Mouse (Mus musculus) gastrocnemius, postnatal 36 days (tissue): ENCODE results near the gene Xrcc3. TPM values are rescaled to one million over a fixed set of nuclear protein-coding genes. Genes with fewer than 3 reads are reported as not detected.

Experiments
- DNase-seq, 2 experiments: peaks; one replicate each; pipeline ENCODE4 v3.0.0; 2022
- intact Hi-C: fragments of 180-260 bp; cut with DNase I; formaldehyde crosslinking; loops from one replicate; pipeline ENCODE4 v1.15.1; 2025
- total RNA-seq, 2 experiments: library from RNA; stranded (reverse); gene quantifications; 2 replicates each; pipeline ENCODE4 v1.2.3; 2021

The Xrcc3 gene
- total RNA-seq, 2 experiments from 2014 or later = 0.43 to 0.47 TPM

DNA sequence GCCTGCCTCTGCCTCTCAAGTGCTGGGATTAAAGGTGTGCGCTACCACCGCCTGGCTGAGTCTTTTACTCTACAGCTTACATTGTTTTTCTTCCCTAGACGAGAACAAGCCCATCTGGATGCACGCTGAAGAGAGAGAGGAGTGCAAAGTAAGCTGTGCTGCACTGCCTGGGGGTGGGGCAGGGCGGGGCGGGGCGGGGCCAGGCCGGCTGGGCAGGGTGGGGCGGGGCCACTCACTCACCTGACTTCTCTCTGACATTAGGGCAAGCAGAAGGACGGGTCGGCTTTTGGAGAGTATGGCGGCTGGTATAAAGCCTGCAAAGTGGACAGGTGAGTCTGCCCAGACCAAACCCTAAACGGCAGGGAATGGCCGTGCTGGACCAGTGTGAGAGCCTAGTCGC, 28.5 kb downstream of the Xrcc3 start:
- intact Hi-C loops = no loop called here
- no peak for DNase-seq

DNA sequence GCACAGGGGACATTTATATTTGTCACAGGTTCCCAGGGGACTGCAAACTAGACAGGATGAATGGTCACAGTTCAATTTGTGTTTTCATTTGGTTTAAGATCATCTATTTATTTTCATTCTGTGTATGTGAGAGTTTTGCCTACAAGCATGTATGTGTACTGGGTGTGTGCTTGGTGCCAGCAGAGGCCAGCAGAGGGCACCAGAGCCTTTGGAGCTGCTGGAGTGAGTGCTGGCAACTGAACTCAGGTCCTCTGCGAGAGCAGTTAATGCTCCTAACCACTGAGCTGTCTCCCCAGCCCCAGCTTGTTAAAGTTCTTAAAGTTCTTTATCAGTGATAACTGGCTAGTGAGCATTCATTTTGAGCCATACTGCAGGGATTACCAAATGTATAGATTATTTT, 34.1 kb downstream of the Xrcc3 start:
- DNase-seq = no peak
- intact Hi-C loops = no loop called here

DNA sequence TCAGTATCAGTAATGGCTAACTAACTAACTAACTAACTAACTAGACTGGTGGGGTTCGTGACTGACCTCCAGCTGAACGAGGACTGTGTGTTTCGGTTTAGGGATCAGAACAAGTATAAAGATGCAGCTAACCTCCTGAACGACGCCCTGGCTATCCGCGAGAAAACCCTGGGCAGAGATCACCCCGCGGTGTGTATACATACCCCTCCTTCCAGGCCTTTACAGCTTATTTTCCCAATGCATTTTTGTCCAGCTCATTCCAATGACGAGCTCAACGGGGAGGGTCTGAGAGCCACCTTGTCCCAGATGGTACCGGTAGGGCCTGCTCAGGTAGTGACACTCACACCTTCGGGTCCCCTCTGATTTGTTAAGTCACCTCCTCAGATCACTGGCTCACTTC, 35.8 kb downstream of the Xrcc3 start:
- DNase-seq = no peak
- intact Hi-C loops = no loop called here

GRCm38 (mm10) chr12:111774845-111775244, 38.8 kb downstream of the Xrcc3 start:
- intact Hi-C loops = no loop called here

GRCm38 (mm10) chr12:111774156-111774555, 39.5 kb downstream of the Xrcc3 start:
- DNase-seq = no peak
- intact Hi-C loops = no loop called here

More at GRCm38 (mm10) chr12:111774845-111775244, 38.8 kb downstream of the Xrcc3 start:
- DNase-seq = no peak

GRCm38 (mm10) chr12:111770651-111771050, 43.0 kb downstream of the Xrcc3 start:
- intact Hi-C loops = no loop called here
- DNase-seq = peak in 1 of 2 experiments; percentile 11

- intact Hi-C loops = no loop called here
Measured at GRCm38 (mm10) chr12:111769816-111770577, 43.7 kb downstream of the Xrcc3 start.

DNA sequence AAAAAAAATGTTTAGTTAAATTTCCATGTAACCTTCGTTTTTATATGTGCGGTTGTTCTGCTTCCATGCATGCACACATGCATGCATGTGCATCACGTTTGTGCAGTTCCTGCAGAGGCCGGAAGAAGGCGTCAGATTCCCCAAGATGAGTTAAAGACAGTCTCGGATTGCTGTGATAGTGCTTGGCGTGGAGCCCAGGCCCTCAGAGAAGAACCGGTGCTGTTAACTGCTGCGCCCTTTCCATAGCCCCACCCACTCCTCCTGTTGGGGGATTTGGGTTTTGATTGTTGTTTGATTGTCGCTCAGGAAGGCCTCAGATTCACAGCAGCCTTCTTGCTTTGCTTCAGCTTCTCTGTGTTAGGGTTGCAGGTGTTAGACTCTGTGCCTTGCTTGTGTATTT, 44.4 kb downstream of the Xrcc3 start:
- intact Hi-C loops = no loop called here
- peak; percentile 36 to 47 for DNase-seq

More at GRCm38 (mm10) chr12:111769816-111770577, 43.7 kb downstream of the Xrcc3 start:
- DNase-seq = peak in 1 of 2 experiments; percentile 13

DNA sequence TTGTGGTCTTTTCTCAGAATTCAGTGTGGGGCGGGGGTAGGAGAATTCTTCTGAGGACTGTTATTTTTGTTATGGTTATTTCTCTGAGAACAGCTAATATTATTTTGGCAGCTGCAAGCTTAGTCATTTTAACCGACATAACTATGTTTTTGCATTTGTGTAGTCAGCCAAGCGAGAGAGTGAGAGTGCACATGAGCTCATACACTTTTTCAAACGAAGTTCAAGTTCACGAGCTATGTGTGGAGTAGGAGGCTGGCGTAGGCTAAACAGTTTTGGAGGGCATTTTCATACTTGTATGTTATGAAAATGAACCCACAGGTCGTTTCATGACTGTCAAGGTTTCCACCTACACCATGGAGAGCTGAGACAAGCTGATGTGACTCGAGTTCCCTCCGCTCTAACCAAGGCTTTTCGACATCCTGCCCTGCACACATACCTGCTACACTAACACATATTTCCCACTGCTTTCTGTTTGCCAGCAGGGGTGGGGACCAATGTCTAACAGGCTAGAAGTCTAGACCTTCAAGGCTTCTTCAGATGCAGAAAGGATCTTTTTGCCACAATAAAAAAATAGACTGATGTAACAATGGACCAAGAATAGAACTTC, 45.2 kb downstream of the Xrcc3 start:
- intact Hi-C loops = no loop called here
- no peak for DNase-seq

DNA sequence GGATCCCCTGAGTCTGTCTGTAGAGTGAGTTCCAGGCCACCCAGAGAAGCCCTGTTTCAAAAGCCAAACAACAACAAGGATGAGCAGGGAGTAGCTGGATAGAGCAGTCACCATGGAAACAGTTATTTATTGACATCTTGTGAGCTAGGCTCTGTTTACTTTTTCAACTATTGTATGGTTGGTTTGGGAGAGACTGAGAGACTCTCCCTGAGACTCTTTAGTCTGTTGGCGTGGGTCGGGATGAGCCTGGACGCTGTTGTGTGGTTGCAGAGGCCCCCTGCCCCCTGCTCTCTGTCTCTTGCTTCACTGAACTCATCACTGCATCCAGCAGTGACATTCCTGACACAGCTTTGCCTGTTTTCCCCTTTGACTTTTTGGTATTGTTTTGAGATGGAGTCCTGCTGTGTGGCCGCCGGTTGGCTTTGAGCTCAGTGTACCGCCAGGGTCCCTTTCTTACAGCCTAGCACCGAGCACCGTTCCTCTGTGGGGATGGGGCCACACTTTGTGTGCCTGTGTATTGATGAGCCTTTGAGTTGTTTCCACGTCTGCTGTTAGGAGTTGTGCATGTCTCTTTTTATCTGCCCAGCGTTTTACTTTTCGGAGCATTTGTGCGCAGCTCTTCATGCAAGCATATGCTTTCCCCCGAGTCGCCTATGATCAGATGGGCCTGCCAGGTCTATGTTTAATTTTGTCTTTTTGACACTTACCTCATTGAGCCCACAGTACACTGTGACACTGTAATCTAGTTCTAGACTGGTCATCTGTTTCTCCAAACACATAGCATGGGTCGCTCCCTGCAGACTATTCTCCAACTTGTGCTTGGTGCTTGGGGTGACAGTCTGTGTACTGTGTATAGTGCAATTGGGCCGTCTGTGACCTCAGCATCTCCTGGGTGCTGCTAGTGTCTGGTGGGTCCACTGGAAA, 47.1 kb downstream of the Xrcc3 start:
- intact Hi-C loops = no loop called here
- DNase-seq = no peak

DNA sequence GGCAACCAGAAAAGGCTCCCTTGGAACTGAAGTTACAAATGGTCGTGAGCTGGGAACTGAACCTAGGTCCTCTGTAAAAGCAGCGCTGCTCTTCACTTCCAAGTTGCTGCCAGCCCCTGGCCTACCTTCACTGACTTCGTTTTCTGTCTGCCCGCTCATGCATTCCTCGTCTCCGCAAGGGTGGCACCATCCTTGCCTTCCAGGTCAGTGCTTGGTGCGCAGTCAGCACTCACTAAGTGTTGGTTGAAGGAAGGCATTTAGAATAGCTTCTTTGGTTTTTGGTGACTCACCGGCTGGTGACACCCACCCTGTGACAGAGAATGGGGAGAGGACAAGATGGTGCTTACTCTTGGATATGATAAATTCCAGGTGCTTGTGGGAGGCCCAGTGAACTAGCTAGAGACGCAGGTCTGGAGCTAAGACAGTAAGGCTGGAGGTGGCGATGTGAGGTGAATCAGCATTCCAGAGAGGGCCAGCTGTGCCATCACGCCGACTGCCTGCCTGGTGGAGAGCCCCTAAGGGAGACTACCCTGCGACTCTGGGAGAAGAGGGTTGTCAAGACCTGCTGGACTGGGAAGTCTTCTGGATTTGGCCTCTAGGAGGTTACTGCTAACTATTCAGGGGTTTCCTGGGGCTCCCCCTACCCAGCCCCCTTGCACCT, 50.9 kb downstream of the Xrcc3 start:
- no peak for DNase-seq

DNA sequence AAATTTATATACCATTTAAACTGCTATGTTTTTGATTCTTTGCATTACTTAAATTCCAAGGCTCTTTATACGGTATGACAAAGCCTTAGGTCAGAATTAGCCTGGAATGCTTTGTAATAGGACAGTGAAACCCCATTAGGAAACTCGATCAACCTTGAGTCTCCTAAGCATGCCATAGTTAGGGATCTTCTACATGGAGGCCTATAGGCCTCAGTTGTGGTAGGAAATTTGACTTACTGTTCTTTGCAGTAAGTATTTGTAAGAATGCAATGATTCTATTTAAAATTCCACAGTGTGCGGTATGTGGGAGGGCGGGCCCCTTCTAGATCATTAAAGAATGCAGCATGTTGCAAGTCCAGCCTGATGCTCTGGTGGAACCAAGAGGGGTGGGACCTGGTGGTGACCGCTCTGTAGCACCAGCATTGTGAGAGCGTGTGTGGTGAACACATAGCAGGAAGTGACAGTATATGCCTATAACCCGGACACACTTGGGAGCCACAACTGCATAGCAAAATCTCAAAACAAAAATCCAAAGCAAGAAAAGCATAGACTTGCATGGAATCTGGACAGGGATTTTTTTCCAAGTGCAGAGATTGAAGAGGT, 53.3 kb downstream of the Xrcc3 start:
- intact Hi-C loops = no loop called here
- no peak for DNase-seq

More for the DNA sequence above, 50.9 kb downstream of the Xrcc3 start:
- intact Hi-C loops = no loop called here

- intact Hi-C loops = no loop called here
- DNase-seq = peak; percentile 65 to 69
Measured at GRCm38 (mm10) chr12:111759176-111760061, 54.3 kb downstream of the Xrcc3 start.

DNA sequence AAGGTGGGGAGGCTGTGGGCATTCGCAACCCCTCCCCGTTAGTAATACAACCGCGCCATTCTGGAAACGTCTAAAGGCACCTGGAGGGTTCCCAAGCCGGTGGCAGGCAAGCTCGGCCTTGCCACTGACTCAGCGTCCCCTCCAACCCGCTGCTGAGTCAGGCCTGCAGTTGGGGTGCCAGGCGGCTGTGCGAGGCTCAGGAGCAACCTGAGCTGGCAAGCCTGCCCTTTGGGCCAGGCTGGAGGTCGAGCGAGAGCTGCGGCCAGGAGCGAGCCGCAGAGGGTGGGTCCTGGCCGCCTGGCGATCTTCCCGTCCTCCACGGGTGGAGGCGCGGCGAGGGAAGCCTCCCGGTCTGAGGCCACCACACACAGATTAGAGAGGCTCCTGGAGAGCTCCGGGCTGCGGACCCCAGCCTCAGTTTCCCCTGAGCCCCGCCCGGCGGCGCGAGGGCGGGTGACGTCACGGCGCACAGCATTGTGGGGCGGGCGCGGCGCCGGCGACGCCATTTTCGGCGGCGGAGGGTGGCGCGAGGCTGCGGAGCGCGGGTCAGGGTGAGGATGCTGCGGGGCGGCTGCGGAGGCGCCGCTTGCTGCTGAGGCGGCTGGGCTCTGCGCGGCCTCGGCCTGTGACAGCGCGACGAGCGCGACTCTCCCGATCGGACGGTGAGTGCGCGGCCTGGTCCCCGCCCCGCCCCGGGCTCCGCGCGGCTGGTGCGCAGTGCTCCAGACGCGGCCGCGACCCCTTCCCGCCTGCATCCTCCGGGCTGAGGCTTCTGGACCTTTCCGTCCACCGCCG, 55.1 kb downstream of the Xrcc3 start, which contains the start of gene Klc1:
Gene Klc1 (plus strand): TSS at position 469 of the 795 bp plus-strand sequence.
- intact Hi-C loops = no loop called here
- peak; percentile 69 to 75 for DNase-seq

DNA sequence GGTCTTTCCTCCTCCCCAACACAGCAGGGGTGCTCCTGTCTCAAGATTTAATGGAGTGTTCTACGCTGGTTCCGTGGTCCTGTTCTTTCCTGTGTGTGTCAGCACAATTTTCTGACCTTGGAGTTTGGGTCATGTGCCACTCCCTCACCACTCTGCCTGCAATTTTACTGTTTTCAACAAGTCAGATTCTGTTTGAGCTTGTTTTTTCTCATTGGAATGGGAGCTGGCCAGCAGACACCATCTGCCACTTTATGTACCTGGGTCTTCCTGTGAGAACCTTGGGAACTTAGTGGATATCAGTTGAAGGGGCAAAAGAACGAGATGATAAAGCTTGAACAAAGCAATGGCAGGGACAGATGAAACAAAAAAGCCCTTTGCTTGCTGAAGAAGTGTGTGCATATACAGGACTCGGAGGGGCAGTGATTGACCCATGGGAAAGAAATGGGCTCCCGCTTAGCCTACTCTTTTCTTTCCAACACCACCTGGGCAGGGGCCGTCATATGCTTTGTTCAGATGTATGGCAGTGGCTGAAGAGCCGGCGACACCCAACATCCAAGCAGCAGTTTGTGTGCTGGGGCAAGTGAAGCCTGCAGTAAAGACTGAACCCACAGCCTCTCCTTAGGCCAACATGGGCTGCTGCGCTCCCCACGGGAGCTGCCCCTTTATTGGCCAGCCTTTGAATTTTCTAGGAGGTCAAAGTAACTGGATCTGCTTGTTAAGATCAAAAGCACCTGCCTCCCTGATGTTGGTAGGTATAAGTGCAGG, 55.9 kb downstream of the Xrcc3 start:
- intact Hi-C loops = no loop called here
- DNase-seq = no peak

- no peak for DNase-seq
- intact Hi-C loops = no loop called here
Measured at GRCm38 (mm10) chr12:111756698-111757082, 57.0 kb downstream of the Xrcc3 start.

DNA sequence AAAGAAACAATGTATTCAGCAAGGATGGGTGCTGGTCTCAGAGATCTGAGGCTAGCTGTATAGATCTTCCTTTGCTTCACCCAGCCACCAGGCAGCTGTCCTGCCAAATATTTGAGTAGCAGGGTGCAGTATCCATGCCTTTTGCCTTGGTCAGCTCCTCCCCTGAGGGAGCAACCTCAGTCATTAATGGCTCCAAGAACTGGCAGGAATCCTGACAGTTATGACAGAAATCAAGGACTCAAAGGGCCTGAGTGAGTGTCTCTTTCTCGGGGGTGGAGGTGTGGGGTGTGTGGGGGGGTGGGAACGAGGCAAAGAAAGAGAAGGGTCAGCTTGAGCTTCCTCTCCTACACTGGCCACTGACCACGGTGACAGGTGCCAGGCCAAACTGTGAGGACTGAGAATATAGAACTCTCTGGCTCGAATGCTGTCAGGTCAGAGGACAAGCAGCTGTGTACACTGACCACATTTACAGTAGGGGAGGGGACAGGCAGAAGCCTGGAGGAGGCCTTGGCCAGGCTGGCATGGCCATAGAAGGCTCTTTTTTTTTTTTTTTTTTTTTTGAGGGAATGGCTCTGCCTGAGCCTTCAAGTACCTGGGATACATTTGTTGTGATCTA, 57.5 kb downstream of the Xrcc3 start:
- no peak for DNase-seq
- intact Hi-C loops = no loop called here
